Mouse (Mus musculus): ENCODE results near the gene Otop3. TPM values are rescaled to one million over a fixed set of nuclear protein-coding genes. Genes with fewer than 3 reads are reported as not detected.

Otop3 gene
- polyA plus RNA-seq (2016; fragmentation: Nextera tagmentation; extraction: Ambion mirVana), result not detected in 2 replicates

DNA sequence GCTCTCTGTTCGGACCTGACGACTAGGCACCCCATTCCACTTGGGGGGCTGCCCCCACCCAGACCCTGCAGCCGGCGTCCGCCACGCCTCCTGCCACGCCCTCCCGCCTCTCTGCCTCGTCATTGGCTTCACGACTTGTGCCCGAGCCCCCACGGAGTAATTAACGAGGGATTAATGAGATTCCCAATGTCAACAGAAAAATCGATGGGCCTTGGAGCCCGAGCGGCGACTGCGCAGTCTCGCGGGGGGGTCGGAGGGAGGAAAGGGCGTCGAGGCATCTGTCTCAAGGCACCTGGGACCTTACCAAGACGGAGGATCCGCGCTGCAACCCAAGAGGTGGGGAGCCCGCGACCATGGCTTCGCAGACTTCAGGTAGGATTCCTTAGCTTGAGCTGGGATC, at the start of gene Otop3:
Gene Otop3, plus strand, starts transcription at position 201 of the 400 bp plus-strand sequence.
- WGBS, result 5% methylated on average over 29 of the region's 29 CpGs
- H3K4me1 ChIP-seq, result peaks cover 8% of the 10 kb centered on the region
- peaks cover 89% of the 10 kb centered on the region for H3K27me3 ChIP-seq (ENCODE audit: low read depth, poor library complexity, severe bottlenecking)
- H3K27ac ChIP-seq, result no peak within 1 kb of the TSS
- no peaks in the 10 kb centered on the region for H3K9me3 ChIP-seq (replicated peaks)
- no peak for DNase-seq (ENCODE audit: low spot score)
- H3K4me3 ChIP-seq, result peak within 1 kb of the TSS; percentile 24
- H3K36me3 ChIP-seq, result no peaks in the 10 kb centered on the region

DNA sequence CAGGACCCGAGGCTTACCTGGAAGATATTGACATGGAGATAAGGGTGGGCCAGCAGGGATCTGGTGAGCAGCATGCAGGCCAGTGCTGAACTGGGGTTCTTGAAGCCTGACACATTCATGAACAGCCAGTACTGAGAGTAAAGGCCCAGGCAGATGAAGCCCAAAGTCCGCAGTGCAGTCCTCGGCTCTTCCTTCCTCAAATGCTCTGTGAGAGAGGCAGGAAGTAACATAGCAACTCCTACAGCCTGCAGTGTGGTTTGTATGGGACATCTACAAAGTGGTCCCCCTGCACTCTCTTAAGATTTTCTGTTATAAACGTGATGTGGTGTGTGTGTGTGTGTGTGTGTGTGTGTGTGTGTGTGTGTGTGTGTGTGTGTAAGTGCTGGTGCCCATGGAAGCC, 49.2 kb upstream of the Otop3 start:
- H3K36me3 ChIP-seq, result no peaks in the 10 kb centered on the region
- H3K4me1 ChIP-seq, result peaks cover 6% of the 10 kb centered on the region; the same call in 1 of the 2 replicates
- H3K4me3 ChIP-seq, result no peak overlapping the region
- no peaks in the 10 kb centered on the region for H3K9me3 ChIP-seq (replicated peaks)
- no peak overlapping the region for H3K27ac ChIP-seq
- H3K27me3 ChIP-seq (ENCODE audit: low read depth, poor library complexity, severe bottlenecking), result no peaks in the 10 kb centered on the region; the same call in 1 of the 2 replicates
- no peak for DNase-seq (ENCODE audit: low spot score)
- 73% methylated on average over 4 of the region's 4 CpGs for WGBS

DNA sequence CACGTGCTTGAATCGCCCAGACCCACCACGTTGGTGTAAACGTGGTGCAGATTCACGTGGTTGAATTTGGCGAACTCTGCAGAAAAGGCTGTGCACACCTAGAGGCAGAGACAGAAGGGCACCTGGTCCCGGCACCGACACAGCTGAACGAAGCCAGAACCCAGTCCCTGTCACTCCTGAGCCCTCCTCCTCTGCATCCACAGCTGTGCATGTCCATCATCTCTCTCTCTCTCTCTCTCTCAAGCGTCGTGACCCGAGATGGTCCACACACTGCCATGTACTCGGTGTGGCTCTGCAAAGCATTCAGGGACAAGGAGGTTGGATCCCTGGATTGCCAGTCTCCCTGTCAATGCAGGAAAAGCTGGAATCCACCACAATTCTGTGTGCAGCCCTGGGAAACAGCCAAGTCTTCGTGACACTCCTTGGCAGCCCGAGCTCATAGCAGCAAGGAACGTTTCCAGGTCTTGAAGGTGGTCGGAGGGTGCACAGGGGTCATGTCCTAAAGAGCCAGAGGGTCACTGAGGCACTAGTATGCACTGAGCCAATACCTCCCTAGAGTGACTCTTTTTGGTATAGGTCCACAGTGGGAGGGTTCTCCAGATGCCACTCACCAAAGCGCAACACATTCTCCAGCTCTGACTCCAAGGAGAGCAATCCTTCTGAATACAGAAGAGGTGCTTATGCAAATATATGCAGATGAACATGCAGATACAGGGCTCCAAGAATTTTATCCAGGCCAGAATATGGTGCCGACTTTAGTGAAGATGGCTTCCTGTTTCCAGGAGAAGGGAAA, 48.1 kb upstream of the Otop3 start:
- no peak for DNase-seq (ENCODE audit: low spot score)
- Histone ChIP-seq H3K27me3 (ENCODE audit: low read depth, poor library complexity, severe bottlenecking) (no peaks in the 10 kb centered on the region; the same call in 1 of the 2 replicates), H3K4me3 (no peak overlapping the region), H3K4me1 (peaks cover 6% of the 10 kb centered on the region; the same call in 1 of the 2 replicates), H3K36me3 (no peaks in the 10 kb centered on the region), H3K9me3 (replicated peaks) (no peaks in the 10 kb centered on the region), H3K27ac (no peak overlapping the region)
- 81% methylated on average over 19 of the region's 19 CpGs for WGBS

DNA sequence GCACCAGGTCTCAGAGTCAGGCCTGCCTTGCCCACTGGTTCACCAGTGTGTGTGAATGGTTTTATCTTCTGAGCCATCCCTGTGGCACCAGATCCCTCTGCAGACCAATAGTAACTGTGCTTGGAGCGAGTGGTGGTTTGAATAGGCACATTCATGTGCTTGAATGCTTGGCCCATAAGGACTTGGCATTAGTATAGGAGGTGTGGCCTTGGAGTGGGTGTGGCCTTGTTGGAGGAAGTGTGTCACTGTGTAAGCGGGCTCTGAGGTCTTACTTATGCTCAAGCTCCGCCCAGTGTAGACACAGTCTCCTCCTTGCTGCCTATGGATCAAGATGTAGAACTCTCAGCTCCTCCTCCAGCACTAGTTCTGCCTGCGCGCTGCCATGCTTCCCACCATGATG, 47.1 kb upstream of the Otop3 start:
- H3K27me3 ChIP-seq (ENCODE audit: low read depth, poor library complexity, severe bottlenecking), result no peaks in the 10 kb centered on the region; the same call in 1 of the 2 replicates
- 88% methylated on average over 5 of the region's 5 CpGs for WGBS
- no peak for DNase-seq (ENCODE audit: low spot score)
- H3K4me1 ChIP-seq, result 0 out of 2 replicates have a peak, but pooled peaks cover 3% of the 10 kb centered on the region
- H3K4me3 ChIP-seq, result no peak overlapping the region
- no peak overlapping the region for H3K27ac ChIP-seq
- no peaks in the 10 kb centered on the region for H3K36me3 ChIP-seq
- no peaks in the 10 kb centered on the region for H3K9me3 ChIP-seq (replicated peaks)

DNA sequence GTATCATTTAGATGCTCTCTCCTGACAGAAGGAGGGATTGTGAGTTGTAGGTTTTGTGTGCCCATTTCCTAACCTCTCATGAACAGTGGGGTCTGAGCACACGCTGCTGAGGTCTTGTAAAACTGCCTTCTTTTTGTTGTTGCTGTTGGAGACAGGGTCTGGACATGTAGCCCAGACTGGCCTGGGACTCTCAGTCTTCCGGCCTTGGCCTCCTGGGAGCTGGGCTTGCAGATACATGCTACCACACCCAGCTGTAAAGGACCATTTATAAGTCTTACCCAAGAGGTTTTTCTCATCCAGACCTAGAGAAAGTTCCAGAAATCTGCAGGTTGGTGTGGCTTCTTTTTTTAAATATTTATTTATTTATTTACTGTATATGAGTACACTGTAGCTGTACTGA, 46.2 kb upstream of the Otop3 start:
- Histone ChIP-seq H3K4me1 (0 out of 2 replicates have a peak, but pooled peaks cover 3% of the 10 kb centered on the region), H3K4me3 (no peak overlapping the region), H3K27me3 (ENCODE audit: low read depth, poor library complexity, severe bottlenecking) (no peaks in the 10 kb centered on the region; the same call in 1 of the 2 replicates), H3K27ac (no peak overlapping the region), H3K36me3 (no peaks in the 10 kb centered on the region), H3K9me3 (replicated peaks) (no peaks in the 10 kb centered on the region)
- DNase-seq (ENCODE audit: low spot score), result no peak
- WGBS, result 87% methylated on average over 2 of the region's 2 CpGs

DNA sequence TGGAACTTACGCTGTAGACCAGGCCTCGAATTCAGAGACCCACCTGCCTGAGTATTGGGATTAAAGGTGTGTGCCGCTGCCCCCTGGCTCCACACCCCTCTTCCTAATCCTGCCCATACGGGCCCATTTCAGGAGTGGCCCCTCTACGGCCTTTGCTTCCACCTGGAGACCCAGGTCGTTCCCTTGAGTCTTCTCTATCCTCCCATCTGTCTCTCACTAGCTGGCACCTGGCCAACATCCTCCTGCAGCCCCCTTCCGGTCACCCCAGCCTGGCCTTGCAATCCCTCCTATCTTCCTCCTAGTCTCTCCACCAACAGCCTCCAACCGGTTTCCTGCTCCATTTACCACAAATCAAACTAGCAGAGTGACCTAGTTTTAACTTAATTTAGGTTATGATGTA, 44.6 kb upstream of the Otop3 start:
- Histone ChIP-seq H3K36me3 (no peaks in the 10 kb centered on the region), H3K27ac (no peak overlapping the region), H3K4me3 (no peak overlapping the region), H3K27me3 (ENCODE audit: low read depth, poor library complexity, severe bottlenecking) (no peaks in the 10 kb centered on the region), H3K4me1 (no peaks in the 10 kb centered on the region), H3K9me3 (replicated peaks) (no peaks in the 10 kb centered on the region)
- WGBS, result 87% methylated on average over 8 of the region's 8 CpGs
- DNase-seq (ENCODE audit: low spot score), result no peak

DNA sequence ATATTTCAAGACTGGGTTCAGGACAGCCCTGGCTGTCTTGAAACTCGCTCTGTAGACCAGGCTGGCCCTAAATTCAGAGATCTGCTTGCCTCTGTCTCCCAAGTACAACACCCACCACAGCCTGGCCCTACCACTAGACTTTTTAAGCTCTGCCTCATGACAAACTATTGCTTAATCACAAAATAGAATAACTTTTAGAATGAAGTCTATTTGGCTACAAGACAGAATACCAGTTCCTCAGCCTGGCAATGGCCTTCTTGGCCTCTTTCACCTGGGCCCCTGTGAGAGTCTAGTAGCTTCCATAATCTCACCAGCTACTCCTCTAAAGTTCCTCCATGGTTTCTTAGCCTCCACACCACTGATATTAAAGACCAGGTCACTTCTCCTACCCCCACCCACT, 44.2 kb upstream of the Otop3 start:
- 90% methylated on average over 1 of the region's 1 CpGs for WGBS
- Histone ChIP-seq H3K9me3 (replicated peaks) (no peaks in the 10 kb centered on the region), H3K27me3 (ENCODE audit: low read depth, poor library complexity, severe bottlenecking) (no peaks in the 10 kb centered on the region), H3K4me1 (no peaks in the 10 kb centered on the region), H3K36me3 (no peaks in the 10 kb centered on the region), H3K4me3 (no peak overlapping the region), H3K27ac (no peak overlapping the region)
- DNase-seq (ENCODE audit: low spot score), result no peak

DNA sequence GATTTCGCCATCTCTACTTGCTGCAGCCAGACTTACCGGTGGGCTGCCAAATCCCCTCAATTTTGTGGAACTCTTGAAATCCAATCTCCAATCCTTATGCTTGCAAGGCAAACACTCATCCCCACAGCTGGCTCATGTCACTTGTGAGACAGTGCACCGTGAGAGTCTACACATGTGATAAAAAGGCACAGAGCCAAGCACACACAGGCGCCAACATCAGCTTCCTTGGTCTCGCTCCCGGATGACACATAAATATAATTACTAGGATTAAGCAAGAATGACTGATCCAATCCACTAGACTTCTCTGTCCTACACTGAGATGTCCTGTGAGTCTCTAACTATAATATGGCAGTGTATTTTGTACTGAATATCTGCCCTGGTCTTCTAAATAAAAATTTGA, 43.6 kb upstream of the Otop3 start:
- WGBS, result 94% methylated on average over 6 of the region's 6 CpGs
- no peak for DNase-seq (ENCODE audit: low spot score)
- no peak overlapping the region for H3K4me3 ChIP-seq
- H3K9me3 ChIP-seq (replicated peaks), result no peaks in the 10 kb centered on the region
- no peaks in the 10 kb centered on the region for H3K4me1 ChIP-seq
- H3K27me3 ChIP-seq (ENCODE audit: low read depth, poor library complexity, severe bottlenecking), result peaks cover 5% of the 10 kb centered on the region
- H3K36me3 ChIP-seq, result no peaks in the 10 kb centered on the region
- no peak overlapping the region for H3K27ac ChIP-seq

DNA sequence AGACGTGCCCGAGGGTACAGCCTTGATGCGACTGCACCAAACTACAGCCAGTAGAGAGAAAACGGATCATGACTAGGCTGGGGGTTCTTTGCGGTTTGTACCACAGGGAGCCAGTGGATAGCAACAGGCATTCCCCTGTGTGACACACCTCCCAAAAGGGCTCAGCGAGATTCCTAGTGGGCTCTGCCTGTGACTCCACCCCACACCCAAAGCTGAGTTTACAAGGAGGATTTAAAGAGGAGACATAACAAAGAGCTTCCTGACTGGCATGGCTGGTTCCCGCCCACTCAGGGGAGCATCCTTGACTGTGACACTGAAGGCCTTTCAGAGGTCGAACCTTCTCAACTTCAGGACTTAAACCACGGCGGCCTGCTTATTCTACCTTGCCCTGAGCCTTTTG, 43.0 kb upstream of the Otop3 start:
- DNase-seq (ENCODE audit: low spot score), result no peak
- H3K9me3 ChIP-seq (replicated peaks), result no peaks in the 10 kb centered on the region
- H3K4me3 ChIP-seq, result no peak overlapping the region
- peaks cover 11% of the 10 kb centered on the region for H3K27me3 ChIP-seq (ENCODE audit: low read depth, poor library complexity, severe bottlenecking)
- WGBS, result 84% methylated on average over 10 of the region's 10 CpGs
- H3K27ac ChIP-seq, result no peak overlapping the region
- H3K36me3 ChIP-seq, result no peaks in the 10 kb centered on the region
- no peaks in the 10 kb centered on the region for H3K4me1 ChIP-seq

DNA sequence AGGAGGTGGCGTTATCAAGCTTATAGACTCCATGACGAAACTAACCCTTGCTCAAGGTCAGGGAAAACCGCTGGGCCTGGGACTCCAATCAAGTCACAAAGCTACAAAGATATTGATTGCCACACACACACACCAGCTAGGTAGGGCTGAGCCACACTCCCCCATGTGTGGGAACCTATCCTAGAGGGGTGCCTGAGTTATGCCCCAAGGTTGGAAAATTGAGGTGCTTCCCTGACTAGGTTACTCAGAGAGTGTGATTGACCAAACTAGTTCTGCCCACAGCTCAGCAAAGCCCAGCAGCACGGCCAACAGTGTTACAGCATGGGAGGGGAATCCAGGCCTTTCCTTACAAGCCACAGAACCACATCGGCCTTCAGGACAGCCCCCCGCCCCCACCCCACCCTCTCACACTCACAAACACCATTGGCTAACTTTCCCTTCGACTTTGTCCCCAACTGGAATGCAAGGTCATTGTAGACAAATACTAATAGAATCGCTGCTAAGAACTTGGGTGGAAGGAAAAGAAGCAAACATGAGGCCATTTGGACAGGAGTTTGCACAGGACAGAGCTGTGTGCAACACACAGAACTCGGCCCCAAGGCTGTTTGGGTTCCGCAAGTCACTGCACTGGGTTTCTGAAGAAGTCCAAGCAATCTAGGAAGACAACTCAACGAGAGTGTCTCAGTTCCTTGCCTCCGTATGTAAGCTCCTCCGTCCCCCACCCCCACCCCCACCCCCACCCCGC, 41.7 kb upstream of the Otop3 start:
- H3K4me1 ChIP-seq, result peaks cover 10% of the 10 kb centered on the region
- no peaks in the 10 kb centered on the region for H3K36me3 ChIP-seq
- 73% methylated on average over 14 of the region's 14 CpGs for WGBS
- DNase-seq (ENCODE audit: low spot score), result no peak
- no peak overlapping the region for H3K27ac ChIP-seq
- H3K4me3 ChIP-seq, result no peak overlapping the region
- H3K27me3 ChIP-seq (ENCODE audit: low read depth, poor library complexity, severe bottlenecking), result peaks cover 24% of the 10 kb centered on the region
- no peaks in the 10 kb centered on the region for H3K9me3 ChIP-seq (replicated peaks)

DNA sequence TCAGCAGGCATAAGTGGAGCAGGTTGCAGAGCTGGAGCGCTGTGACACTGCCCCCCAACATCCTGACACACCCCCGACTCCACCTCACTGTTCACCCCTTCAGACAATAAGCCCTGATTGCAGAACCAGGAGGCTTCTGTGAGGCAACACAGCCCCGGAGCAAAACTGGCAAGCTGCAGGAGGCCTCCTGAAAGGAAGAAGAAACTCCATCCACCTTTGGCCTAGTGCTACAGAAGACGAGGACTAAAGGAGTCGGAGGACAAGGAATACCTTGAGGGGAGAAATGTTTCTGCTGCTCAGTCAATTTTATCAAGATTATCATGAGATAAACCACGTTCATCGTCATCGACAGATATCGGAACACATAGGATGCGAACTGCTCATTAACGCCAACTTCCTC, 38.6 kb upstream of the Otop3 start:
- no peak overlapping the region for H3K4me3 ChIP-seq
- no peaks in the 10 kb centered on the region for H3K9me3 ChIP-seq (replicated peaks)
- no peaks in the 10 kb centered on the region for H3K36me3 ChIP-seq
- no peak overlapping the region for H3K27ac ChIP-seq
- 91% methylated on average over 11 of the region's 11 CpGs for WGBS
- DNase-seq (ENCODE audit: low spot score), result no peak
- H3K4me1 ChIP-seq, result peaks cover 10% of the 10 kb centered on the region
- peaks cover 47% of the 10 kb centered on the region for H3K27me3 ChIP-seq (ENCODE audit: low read depth, poor library complexity, severe bottlenecking)

DNA sequence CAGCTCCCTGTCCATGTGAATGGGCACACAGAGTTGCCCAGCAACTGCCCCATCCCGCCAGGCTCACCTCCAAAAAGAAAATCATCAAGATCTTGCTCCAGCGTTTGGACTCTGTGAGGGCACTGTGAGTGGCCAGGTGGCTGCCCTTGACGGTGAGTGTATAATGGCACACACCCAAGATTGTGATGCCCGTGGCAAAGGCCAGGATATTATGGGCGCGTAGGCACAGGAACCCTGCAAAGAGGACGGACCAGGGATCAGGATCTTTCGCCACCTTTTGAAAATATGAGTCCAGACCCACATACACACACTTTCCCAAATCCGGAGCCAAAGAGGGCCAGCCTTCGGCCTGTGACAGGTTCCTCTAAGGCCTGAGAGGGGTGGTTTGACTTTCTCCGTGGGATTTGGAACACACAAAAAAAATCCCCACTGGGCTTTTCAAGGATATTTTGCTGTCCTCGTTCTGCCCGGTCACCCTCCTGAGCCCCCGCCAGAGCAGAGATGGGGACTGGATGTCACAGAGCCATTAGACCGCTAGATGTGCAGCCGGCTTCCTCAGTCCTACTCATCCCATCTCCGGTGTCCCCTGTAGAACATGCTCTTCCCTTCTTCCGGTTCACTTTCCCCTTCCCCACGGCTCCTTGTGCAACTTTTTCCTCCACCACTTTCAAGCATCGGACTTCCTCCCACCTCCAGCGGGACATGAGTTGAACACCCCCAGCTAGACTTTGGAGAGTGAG, 37.9 kb upstream of the Otop3 start:
- WGBS, result 58% methylated on average over 21 of the region's 21 CpGs
- 0 out of 2 replicates have a peak overlapping the region, but pooled peaks have one; percentile 27 for H3K27ac ChIP-seq
- H3K9me3 ChIP-seq (replicated peaks), result no peaks in the 10 kb centered on the region
- no peaks in the 10 kb centered on the region for H3K36me3 ChIP-seq
- peak overlapping the region; percentile 60 for H3K4me3 ChIP-seq
- H3K27me3 ChIP-seq (ENCODE audit: low read depth, poor library complexity, severe bottlenecking), result peaks cover 47% of the 10 kb centered on the region
- H3K4me1 ChIP-seq, result peaks cover 10% of the 10 kb centered on the region
- no peak for DNase-seq (ENCODE audit: low spot score)

Data from limb, embryonic 10.5 days (tissue).